Mouse (Mus musculus) heart, adult 10 weeks (tissue): ENCODE measurements around the gene Erg. TPM values are rescaled to one million over a fixed set of nuclear protein-coding genes. Genes with fewer than 3 reads are reported as not detected.

Experiments
- polyA plus RNA-seq: library from polyadenylated mRNA; stranded (reverse); fragments of 350-450 nt; fragmentation: Illumina TruSeq; extraction: RNeasy Lipid Tissue Mini Kit (QIAGEN cat#74804); gene quantifications from one replicate; pipeline ENCODE4 v1.2.3, GENCODE M21; 2014; ENCODE audit warnings: low read depth, low replicate concordance

The Erg gene
- 16.8 TPM for polyA plus RNA-seq

GRCm38 (mm10) chr16:95586311-95586602, at the start of gene Erg:
TSS of gene Erg (minus strand) at chr16:95586593.

Other genes starting within 250 kb of the Erg start
- 58.1 TPM for gene Ets2, start 115.5 kb upstream of the Erg start, polyA plus RNA-seq